Mouse (Mus musculus): ENCODE data around the gene Wscd2.

DNA sequence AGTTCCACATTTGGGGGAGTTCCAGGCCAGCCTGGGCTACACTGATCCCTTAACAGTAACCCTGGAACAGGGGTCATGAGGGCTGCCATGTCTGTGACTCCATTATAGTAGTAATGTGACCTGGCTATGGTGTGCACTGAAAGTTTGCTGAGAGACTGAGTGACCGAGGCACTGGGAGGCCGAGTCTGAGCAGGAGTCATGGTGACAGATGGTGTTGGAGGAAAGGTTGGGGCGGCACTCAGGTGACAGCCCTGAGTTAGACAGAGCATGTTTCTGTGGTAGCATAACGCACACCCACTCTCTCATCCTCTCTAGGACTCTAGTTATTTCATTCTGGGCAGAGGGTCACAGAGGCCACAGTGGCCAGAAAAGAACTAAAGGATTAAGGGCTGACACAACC, 19.0 kb downstream of the Wscd2 start:
- TF ChIP-seq GATA1 (IDR thresholded peaks at IDR 0.05; ENCODE audit: low read length) (no peak), TAL1 (IDR thresholded peaks at IDR 0.05; ENCODE audit: low read length) (no peak)
